Mouse (Mus musculus): ENCODE measurements around the gene Apol9b. TPM values are rescaled to one million over a fixed set of nuclear protein-coding genes. Genes with fewer than 3 reads are reported as not detected.

Apol9b gene
- total RNA-seq, 2 experiments from 2014 or later = not detected

- ATAC-seq (ENCODE audit: poor library complexity, severe bottlenecking) = no peak
These were observed 45.5 kb downstream of the Apol9b start for GRCm38 (mm10) chr15:77774303-77774702.

- peak; percentile 44 for ATAC-seq (ENCODE audit: poor library complexity, severe bottlenecking)
These were observed 46.5 kb downstream of the Apol9b start for GRCm38 (mm10) chr15:77775186-77775963.

GRCm38 (mm10) chr15:77782449-77783014, 53.7 kb downstream of the Apol9b start:
- ATAC-seq (ENCODE audit: poor library complexity, severe bottlenecking) = no peak

GRCm38 (mm10) chr15:77784039-77784824, 55.4 kb downstream of the Apol9b start:
- ATAC-seq (ENCODE audit: poor library complexity, severe bottlenecking) = no peak

- ATAC-seq (ENCODE audit: poor library complexity, severe bottlenecking) = no peak
These were observed 57.0 kb downstream of the Apol9b start for GRCm38 (mm10) chr15:77785807-77786206.

Other genes with a start within 250 kb of the Apol9b start
- not detected in 2 replicates for gene Apol11a, start 220.8 kb upstream of the Apol9b start, total RNA-seq (2015)
- 0.33 and 0.89 TPM in 2 replicates for gene Apol11a, start 220.8 kb upstream of the Apol9b start, total RNA-seq (2017)
- gene Apol7c, start 195.7 kb upstream of the Apol9b start, total RNA-seq (2015) = 0.14 and 0.40 TPM in 2 replicates
- gene Apol7c, start 195.7 kb upstream of the Apol9b start, total RNA-seq (2017) = 0.04 and 0.53 TPM in 2 replicates
- gene 1700025B11Rik, start 167.1 kb upstream of the Apol9b start, total RNA-seq (2015) = not detected in 2 replicates
- gene 1700025B11Rik, start 167.1 kb upstream of the Apol9b start, total RNA-seq (2017) = not detected in 2 replicates
- gene Apol10b, start 132.9 kb upstream of the Apol9b start, total RNA-seq (2015) = 0.07 TPM in 1 of 2 replicates, not detected in the other
- not detected in 2 replicates for gene Apol10b, start 132.9 kb upstream of the Apol9b start, total RNA-seq (2017)
- not detected in 2 replicates for gene Gm36245, start 129.8 kb upstream of the Apol9b start, total RNA-seq (2015)
- not detected in 2 replicates for gene Gm36245, start 129.8 kb upstream of the Apol9b start, total RNA-seq (2017)
- not detected in 2 replicates for gene Apol11b, start 85.8 kb upstream of the Apol9b start, total RNA-seq (2015)
- gene Apol11b, start 85.8 kb upstream of the Apol9b start, total RNA-seq (2017) = 0.08 TPM in 1 of 2 replicates, not detected in the other
- 1.4 and 3.2 TPM in 2 replicates for gene Apol7e, start 30.2 kb upstream of the Apol9b start, total RNA-seq (2015)
- 0.66 and 1.6 TPM in 2 replicates for gene Apol7e, start 30.2 kb upstream of the Apol9b start, total RNA-seq (2017)
- 0.16 and 1.3 TPM in 2 replicates for gene Apol8, start 28.0 kb downstream of the Apol9b start, total RNA-seq (2015)
- 0.16 and 0.26 TPM in 2 replicates for gene Apol8, start 28.0 kb downstream of the Apol9b start, total RNA-seq (2017)
- gene Myh9, start 113.1 kb downstream of the Apol9b start, total RNA-seq (2015) = 464 and 549 TPM in 2 replicates
- gene Myh9, start 113.1 kb downstream of the Apol9b start, total RNA-seq (2017) = 759 and 878 TPM in 2 replicates
- 162 and 187 TPM in 2 replicates for gene Txn2, start 200.0 kb downstream of the Apol9b start, total RNA-seq (2015)
- 23.2 and 39.4 TPM in 2 replicates for gene Txn2, start 200.0 kb downstream of the Apol9b start, total RNA-seq (2017)
- 30.7 and 38.2 TPM in 2 replicates for gene Foxred2, start 227.7 kb downstream of the Apol9b start, total RNA-seq (2015)
- gene Foxred2, start 227.7 kb downstream of the Apol9b start, total RNA-seq (2017) = 30.2 and 31.5 TPM in 2 replicates
- 106 and 126 TPM in 2 replicates for gene Eif3d, start 241.8 kb downstream of the Apol9b start, total RNA-seq (2015)
- 135 and 144 TPM in 2 replicates for gene Eif3d, start 241.8 kb downstream of the Apol9b start, total RNA-seq (2017)